Mouse (Mus musculus): ENCODE results near the gene Grid2. TPM values are rescaled to one million over a fixed set of nuclear protein-coding genes. Genes with fewer than 3 reads are reported as not detected.

Grid2 gene
- total RNA-seq, 2 experiments from 2014 or later, result not detected

DNA sequence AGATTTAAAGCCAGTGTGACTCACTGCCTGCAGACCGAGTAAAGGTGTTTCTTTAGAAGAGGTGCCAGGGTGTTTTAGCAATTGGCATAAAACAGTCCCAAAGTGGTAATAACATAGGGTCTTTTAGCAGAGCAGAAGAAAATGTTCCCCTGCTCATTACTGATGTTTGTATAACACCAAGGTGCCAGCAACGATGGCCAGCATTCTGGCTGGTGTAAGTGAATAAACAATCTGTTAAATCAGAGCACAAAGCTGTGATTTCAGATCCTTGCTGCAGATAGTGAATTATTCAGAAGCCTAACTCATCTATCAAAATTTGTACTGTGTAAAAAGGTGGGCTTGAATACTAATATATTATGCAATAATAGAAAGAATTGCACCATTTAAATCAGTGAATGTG lies 353.9 kb downstream of the Grid2 start:
- no peak for DNase-seq (ENCODE audit: low spot score in 2 of 2)

DNA sequence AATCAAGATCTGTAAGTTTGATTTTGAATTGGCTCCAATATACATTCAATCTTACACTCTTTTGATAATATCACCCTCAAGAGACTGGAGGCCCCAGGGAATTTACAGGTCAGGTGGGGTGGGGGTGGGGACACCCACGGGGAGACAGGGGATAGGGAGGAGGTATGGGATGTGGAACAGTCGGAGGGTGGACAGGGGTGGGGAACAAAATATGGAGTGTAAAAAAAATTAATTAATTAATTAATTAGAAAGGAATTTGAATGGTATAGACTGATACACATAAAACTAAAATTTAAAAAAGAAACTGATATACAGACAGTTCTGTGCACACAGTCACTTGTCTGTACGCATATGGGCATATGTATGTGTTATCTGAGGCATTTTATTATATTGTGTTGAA lies 380.3 kb downstream of the Grid2 start:
- no peak for DNase-seq (ENCODE audit: low spot score in 2 of 2)

DNA sequence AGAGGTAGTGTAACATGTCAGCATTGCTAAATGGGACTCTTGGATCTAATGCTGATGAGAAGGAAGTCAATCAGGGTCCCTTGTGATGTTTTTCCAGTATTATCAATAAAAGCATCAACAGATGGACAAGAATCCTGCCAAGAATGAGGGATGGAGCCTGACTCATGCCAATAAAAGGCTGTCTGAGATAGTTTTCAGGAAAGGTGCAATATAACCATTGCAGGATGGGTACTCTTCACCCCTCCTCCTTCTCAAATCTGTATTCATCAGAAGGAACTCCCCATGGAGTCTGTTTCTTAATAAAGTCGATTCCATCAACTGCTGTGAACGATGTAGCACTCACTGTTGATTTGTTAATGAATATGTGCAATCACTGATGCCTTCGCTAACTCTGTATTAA lies 403.7 kb downstream of the Grid2 start:
- DNase-seq (ENCODE audit: low spot score in 2 of 2), result no peak

DNA sequence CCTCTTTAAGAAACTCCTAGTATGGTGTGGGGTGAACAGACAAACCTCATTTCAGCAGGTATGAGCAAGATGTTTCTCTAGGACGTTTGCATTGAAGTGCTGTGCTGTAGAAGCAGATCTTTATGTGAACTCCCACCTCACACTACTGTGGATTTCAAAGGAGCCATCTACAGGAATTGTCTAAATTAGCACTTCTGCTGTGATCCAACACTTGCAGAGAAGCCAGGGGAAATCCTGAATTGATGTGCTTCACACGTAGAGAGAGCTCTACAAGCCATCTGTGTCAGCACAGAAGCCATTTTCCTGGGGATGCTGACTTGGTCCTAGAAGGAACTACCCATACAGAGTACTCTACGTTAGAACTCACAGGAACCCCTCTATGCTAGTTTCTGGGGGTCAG lies 430.0 kb downstream of the Grid2 start:
- no peak for DNase-seq (ENCODE audit: low spot score in 2 of 2)

DNA sequence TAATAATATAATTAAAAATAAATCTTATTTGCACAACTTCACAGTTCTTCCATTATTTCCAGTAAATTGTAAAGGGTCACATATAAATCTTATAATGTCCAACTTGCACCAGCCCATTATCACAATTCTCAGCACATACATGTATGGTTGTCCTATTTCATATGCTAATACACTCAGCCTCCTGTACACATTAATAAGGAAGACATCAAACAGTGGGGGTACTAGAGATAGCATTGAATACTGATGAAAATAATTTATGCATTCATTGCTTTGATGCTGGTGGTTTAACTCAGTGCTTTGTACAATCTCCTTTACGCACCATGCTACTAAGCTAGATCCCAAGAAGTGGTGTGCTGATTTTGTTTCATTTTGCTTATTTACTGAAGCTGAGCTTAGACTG lies 446.0 kb downstream of the Grid2 start:
- DNase-seq (ENCODE audit: low spot score in 2 of 2), result no peak

DNA sequence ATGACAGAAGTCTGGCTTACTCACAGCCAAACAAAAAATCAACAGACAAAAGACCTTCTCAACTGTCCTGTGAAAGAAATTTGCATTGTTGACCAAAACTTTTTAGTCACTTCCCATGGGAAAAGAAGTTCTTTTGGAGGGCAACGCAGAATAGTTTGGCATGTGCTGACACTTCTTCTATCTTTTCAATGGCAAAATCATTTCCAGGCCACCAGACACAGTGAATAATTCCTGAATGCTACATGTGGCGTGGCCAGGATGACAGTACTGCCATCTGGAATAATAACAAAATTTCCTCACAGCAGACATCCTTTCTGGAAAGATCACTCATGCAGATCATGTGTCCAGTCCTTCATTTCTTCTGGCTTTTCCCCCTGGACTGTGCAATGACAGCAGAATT lies 478.1 kb downstream of the Grid2 start:
- no peak for DNase-seq (ENCODE audit: low spot score in 2 of 2)

DNA sequence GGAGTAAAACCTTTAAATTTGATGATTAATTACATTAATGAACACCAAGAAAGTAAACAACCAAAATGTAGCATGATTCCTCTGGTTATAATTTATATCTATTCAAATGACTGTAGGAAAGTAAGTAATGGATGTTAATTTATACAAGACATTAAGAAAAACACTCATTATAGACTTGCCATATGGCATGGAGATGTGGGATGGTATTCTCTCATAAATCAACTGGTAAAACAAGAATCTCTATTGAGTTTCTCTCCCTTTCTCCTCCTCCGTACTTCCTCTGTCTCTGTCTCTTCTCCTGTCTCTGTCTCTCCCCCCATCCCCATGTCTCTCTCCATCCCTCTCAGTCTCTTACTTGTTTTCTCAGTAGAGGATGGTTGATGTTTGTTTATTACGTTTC lies 506.9 kb downstream of the Grid2 start:
- DNase-seq (ENCODE audit: low spot score in 2 of 2), result no peak

DNA sequence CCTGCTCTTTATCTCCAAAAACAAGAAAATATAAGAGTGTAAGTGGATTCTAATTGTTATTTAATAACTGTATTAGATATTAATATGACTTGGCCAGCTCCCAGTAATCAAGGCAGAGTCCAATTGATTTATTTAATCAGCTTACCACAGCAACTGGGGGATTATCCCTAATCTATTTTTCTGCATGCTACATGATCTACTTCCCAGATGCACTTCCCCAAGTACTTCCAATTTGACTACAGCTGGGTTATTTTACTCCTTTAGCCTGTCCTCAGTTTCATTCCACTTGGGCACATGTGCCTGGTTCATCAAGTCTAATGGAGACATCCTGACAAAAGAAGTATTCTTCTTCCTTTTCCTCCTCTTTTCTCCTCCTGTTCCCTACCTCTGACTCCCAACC lies 539.0 kb downstream of the Grid2 start:
- no peak for DNase-seq (ENCODE audit: low spot score in 2 of 2)

DNA sequence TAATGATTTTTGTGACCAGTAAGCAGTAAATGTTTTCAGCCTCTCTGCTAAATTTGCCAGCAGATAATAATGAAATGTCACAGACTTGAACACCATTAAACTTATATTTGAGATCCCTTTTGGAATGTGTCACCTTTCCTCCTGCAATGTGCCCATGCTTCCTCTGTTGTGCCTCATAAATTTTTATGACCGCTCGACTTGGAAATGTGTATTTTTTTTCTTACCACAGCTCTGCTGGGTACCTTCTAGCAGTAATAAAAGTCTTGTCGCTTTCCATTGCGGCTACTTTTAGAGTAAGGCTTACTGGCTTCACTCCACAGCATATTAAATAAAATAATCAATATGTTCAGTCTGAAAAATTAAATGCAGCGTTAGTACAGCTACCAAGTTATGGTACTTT lies 564.6 kb downstream of the Grid2 start:
- no peak for DNase-seq (ENCODE audit: low spot score in 2 of 2)

DNA sequence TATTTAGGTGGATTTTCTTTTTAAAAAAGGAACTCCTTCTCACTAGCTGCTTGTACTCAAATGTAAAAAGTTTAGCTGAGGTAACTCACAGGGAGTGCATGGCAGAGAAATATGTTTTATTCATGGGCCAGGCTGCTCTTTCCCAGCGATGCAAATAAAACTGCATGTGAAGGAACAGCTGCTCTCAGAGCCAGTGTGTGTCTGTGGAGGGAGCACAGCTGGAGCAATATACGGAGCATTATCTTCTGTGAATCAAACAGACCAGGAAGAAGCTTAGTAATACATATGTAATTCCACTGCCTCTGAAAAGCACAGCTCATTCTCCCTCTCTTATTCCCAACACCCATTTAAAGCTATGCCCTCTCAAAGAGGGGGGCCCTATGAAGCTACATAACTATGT lies 607.0 kb downstream of the Grid2 start:
- DNase-seq (ENCODE audit: low spot score in 2 of 2), result no peak

DNA sequence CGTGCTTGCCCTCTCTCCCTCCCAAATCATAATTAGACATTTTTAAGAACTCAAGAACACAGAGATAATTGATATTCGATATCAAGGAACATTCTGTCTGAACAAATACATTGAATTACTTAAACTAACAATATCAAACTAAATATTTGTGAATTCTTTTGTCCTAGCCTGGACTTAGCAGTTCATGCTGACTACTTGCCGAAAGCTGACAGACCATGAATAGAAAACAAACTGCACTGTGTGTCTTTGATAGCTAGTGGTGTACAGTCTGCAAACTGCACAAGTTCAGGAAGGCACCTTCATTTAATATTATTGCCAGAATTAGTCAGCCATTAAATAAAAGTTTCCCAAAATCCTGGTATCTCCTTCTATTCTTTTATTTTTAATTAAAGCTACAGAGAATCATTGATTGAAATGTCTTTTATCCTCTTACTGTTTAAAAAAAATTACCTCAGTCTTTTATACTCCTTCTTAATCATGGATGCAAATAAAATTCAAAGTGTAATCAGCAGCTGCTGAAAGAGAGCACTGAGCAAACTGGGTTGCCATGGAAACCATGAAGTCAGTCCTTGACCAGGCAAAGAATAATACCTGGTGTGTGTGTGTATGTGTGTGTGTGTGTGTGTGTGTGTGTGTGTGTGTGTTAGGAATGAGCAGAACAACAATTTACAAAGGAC lies 621.5 kb downstream of the Grid2 start:
- no peak for DNase-seq (ENCODE audit: low spot score in 2 of 2)

DNA sequence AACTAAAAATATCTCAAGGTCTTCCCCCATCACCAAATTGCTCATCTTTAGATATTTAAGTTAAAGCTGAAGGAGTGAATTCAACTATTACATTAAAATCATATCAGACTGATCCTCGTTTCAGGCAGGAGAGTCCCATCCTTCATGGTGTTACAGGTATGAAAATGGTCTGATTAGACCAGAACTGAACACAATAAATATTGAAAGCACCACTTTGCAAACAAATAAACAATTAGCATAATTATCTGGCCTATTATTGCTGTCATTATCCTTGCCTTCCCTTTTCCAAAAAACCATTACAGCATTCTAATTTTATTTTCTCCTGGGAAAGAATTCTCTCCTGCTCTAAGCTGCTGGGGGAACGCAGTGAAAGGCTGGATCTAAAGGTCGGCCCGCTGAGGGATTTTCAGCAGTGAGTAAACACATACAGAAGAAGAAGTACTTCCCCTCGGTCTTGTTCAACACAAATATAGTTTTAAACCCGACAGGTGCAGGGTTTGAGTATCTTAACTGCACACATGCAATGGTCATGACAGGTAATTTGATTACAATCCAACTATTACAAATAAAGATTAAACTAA lies 622.2 kb downstream of the Grid2 start:
- DNase-seq (ENCODE audit: low spot score in 2 of 2), result no peak

DNA sequence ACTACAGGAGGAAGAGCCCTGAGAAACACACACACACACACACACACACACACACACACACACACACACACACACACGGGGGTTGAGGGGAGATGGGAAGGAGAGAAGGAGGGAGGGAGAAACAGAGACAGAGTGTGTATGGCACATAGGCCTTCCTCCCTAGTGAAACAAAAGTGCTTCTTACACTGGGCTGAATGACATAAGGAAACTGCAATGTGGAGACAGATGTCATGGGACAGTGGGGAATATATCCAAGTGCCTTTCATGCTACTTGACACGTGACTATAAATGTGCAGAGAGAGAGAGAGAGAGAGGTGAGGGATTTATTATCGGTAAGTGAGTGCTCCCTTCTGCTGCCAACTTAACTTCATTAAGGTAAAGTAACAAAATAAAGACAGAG lies 639.0 kb downstream of the Grid2 start:
- no peak for DNase-seq (ENCODE audit: low spot score in 2 of 2)

DNA sequence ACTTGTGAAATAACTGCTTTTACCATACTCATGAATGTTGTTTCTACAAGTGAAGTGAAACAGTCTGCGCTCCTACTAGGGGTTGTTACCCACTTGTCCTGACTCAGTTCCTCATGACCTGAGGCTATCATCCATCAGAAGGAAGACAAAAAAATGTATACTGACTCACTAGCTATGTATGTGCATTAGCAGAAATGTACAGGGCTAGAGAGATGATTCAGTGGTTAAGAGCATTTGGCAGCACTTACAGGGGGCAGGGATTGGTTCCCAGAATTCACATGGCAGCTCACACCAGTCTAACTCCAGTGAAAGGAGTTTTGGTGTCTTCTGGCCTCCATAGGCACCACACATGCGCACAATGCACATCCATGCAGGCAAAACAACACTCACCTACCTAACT lies 642.5 kb downstream of the Grid2 start:
- DNase-seq (ENCODE audit: low spot score in 2 of 2), result no peak

DNA sequence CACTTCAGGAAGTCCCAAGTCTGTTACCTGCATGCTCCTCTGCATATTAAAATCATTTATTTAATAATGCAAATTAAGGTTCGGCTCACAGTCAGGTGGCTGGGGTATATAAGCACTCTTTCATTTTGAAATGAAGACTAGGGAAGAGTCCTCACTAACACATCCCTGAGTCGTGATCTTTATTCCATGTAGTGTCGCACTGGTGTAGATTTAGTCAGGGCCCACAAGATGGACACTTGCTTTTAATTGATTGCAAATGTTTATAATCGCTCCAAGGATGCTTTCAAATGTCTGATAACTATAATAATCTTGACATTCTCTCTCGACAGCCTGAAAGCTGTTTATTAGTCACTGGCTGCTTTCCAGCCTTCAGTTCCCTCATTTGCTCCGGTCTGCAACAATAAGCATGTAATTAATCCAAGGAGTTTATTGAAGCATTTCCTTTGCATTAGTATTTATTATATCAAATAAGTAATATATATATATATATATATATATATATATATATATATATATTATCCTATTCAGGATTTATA lies 661.4 kb downstream of the Grid2 start:
- no peak for DNase-seq (ENCODE audit: low spot score in 2 of 2)

DNA sequence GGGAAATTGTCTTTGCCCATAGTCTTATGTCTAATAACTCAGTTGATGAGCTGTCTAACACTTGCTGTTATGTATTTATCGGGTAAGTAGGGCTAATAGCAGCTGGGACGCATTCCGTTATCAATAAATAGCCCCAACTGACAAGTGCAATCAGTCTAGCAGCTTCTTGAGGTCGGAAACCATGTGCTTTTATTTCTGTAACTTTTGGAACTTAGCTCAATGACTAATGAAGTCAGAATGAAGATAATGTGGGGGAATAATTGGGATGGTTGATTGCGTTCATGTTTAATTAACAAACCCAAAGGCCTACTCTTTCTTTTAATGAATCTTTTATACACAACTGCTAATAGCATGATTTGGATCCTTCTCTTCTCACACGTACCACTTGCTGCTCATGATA lies 666.3 kb downstream of the Grid2 start:
- no peak for DNase-seq (ENCODE audit: low spot score in 2 of 2)

DNA sequence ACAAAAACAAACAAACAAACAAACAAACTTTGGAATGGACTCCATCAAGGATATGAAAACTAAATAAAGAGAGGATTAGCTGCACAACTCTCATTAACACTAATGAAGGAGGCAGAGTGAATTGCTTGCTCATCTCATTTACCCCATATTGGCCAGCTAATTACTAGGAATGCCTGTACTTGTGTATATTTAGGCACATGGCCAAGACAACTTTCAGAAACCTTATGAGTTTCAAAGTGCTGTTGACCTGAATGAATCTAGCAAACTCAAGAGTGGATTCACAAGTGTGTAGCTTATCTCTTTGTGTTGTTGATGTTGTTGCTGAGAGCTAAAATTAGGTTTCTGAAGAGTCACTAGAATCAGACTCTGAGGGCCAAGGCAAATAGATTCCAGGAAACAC lies 675.5 kb downstream of the Grid2 start:
- no peak for DNase-seq (ENCODE audit: low spot score in 2 of 2)

DNA sequence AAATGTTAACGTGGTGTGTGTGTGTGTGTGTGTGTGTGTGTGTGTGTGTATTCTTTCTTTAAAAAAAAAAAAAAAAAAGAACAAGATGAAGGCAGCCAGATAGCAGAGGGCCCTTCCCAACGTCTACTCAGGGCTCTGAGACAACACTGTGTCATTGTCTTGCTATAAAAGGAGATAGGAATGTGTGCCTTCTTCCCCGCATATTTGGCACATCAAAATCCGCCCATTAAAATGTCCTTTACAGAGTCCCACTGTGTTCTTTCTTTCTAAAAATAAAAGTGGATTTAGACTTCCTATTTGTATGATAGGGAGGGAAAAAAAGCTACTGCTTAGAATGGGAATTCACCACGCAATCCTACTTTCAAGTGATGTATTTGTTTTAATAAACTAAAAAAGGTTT lies 691.0 kb downstream of the Grid2 start:
- no peak for DNase-seq (ENCODE audit: low spot score in 2 of 2)

DNA sequence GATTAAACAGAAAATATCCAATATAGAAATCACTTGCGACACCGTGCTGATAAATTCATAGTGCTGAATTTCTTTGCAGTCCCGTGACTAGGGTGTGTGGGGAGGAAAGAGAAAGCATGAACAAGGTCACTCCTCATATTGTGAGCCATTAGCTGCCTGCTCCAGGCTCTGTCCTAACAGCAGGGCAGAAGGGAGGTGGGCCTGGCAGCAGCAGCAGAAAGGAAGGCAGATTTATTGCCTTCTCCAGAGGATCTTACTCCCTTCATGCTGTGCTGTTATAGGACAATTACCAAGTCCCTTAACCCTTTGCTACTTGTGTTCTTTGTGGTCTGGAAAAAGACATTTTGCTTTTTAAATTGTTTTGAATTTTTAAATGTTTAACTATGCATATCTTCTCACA lies 708.1 kb downstream of the Grid2 start:
- no peak for DNase-seq (ENCODE audit: low spot score in 2 of 2)

DNA sequence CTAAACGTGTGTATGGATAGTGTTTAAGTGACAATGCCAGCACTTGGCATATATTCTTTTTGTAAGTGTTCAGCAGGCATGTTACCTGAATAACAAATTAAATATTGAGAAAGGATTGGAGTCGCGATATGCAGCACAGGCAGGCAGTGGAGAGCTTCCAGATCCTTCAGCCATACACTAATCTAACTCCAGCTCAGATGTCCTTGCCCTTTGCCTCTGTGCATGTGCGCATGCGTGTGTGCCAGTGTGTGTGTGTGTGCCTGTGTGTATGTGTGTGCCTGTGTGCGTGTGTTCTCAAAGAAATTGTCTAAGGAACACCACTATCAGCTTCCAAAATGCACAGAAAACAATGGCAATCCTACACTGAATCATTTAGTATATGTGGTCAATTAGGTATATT lies 708.6 kb downstream of the Grid2 start:
- no peak for DNase-seq (ENCODE audit: low spot score in 2 of 2)

DNA sequence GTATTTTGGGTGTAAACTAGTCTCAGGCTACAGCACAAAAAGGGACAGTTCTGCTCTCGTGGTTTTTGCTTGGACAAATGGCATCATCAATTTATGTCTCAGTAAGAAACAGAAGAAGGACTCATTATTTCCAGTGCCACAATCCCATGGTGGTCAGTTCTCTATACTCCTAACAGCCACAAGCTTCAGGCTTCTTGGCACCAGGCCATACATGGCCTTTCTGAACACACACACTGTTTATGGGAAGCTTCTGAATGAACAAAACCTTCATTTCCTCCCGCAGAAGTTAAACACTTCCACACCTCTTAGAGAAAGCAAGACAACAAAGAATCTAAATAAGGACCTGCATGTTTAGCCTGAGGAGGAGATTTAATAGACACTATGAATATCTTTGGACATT lies 709.1 kb downstream of the Grid2 start:
- no peak for DNase-seq (ENCODE audit: low spot score in 2 of 2)

DNA sequence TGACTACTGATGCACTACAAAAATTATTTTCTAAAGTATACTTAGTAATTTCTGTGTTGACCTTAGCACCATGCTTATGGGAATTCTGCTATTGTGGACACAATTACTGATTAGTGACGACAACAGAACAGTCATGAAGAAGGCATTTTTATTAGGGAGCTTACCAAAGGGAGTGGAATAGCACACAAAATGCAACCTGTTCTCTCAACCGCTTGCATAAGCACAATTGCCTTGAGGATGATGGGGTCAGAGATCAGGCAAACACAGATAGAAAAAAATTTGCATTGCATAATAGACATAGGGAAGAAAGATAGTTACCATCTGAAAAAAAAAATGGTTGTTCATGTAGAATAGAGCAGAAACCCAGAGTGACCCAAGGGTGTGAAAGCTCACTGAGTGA lies 790.4 kb downstream of the Grid2 start:
- DNase-seq (ENCODE audit: low spot score in 2 of 2), result no peak

DNA sequence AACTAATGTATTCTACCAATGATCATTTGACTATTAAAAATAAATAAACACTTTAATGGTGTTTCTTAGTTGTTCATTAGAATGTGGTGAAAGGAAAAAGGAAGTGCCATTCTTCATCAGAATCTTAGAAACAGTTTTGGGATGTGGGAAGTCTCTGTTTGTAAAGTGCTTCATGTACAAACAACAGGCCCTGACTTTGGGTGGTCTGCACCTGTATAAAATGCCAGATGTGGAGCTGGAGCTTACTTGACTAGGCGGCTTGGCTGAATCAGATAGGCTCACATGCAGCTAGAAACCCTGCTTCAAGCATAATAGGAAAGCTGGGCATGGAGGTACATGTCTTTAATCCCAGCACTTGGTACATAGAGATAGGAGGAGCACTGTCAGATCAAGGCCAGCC lies 791.1 kb downstream of the Grid2 start:
- DNase-seq (ENCODE audit: low spot score in 2 of 2), result no peak

All from adrenal gland, adult 18-20 months (tissue).